Mouse (Mus musculus) right cerebral cortex, adult 2 months (tissue): ENCODE results near the gene Crybb1.

ENCODE experiments used
- DNase-seq, 2 experiments: peaks; one replicate each; pipeline ENCODE4 v3.0.0; 2021 to 2022; ENCODE audit warnings: low spot score in 2 of 2

Gene Crybb1

GRCm38 (mm10) chr5:112255426-112255825 lies at the start of gene Crybb1:
Gene Crybb1, plus strand, starts transcription at chr5:112255815.
- DNase-seq, result peak; percentile 51 to 56

- DNase-seq, result no peak
These were observed 48.9 kb upstream of the Crybb1 start for GRCm38 (mm10) chr5:112206543-112207255.

- DNase-seq, result no peak
These were observed 47.3 kb upstream of the Crybb1 start for GRCm38 (mm10) chr5:112208321-112208720.

GRCm38 (mm10) chr5:112210104-112210503 lies 45.5 kb upstream of the Crybb1 start:
- peak; percentile 64 to 71 for DNase-seq

- no peak for DNase-seq
These were observed 43.7 kb upstream of the Crybb1 start for GRCm38 (mm10) chr5:112211911-112212310.

- no peak for DNase-seq
These were observed 42.8 kb upstream of the Crybb1 start for GRCm38 (mm10) chr5:112212711-112213264.

- peak; percentile 40 to 48 for DNase-seq
These were observed 42.0 kb upstream of the Crybb1 start for GRCm38 (mm10) chr5:112213331-112214240.

- peak; percentile 75 to 83 for DNase-seq
These were observed 41.2 kb upstream of the Crybb1 start for GRCm38 (mm10) chr5:112214419-112214818.

GRCm38 (mm10) chr5:112215291-112215751 lies 40.3 kb upstream of the Crybb1 start:
- DNase-seq, result peak; percentile 66 to 71

- peak; percentile 44 to 50 for DNase-seq
These were observed 39.8 kb upstream of the Crybb1 start for GRCm38 (mm10) chr5:112215801-112216251.

GRCm38 (mm10) chr5:112216335-112216734 lies 39.3 kb upstream of the Crybb1 start:
- no peak for DNase-seq

- peak in 1 of 2 experiments; percentile 13 for DNase-seq
These were observed 38.6 kb upstream of the Crybb1 start for GRCm38 (mm10) chr5:112217031-112217430.

GRCm38 (mm10) chr5:112218679-112219078 lies 36.9 kb upstream of the Crybb1 start:
- DNase-seq, result no peak

- no peak for DNase-seq
These were observed 36.2 kb upstream of the Crybb1 start for GRCm38 (mm10) chr5:112219398-112219797.

GRCm38 (mm10) chr5:112220203-112220602 lies 35.4 kb upstream of the Crybb1 start:
- DNase-seq, result no peak

GRCm38 (mm10) chr5:112225591-112225990 lies 30.0 kb upstream of the Crybb1 start:
- DNase-seq, result no peak

GRCm38 (mm10) chr5:112227354-112227753 lies 28.3 kb upstream of the Crybb1 start:
- DNase-seq, result peak; percentile 71 to 76

GRCm38 (mm10) chr5:112227898-112228239 lies 27.7 kb upstream of the Crybb1 start:
- peak in 1 of 2 experiments; percentile 44 for DNase-seq

- DNase-seq, result peak; percentile 73 to 75
These were observed 27.2 kb upstream of the Crybb1 start for GRCm38 (mm10) chr5:112228240-112229076.

GRCm38 (mm10) chr5:112235806-112236205 lies 19.8 kb upstream of the Crybb1 start:
- DNase-seq, result no peak

GRCm38 (mm10) chr5:112236631-112237030 lies 19.0 kb upstream of the Crybb1 start:
- no peak for DNase-seq
